Mouse (Mus musculus) kidney, adult 2 months (tissue): ENCODE measurements around the gene D5Ertd579e. TPM values are rescaled to one million over a fixed set of nuclear protein-coding genes. Genes with fewer than 3 reads are reported as not detected.

Experiments
- DNase-seq: peaks from one replicate; pipeline ENCODE4 v3.0.0; 2021
- H3K27ac ChIP-seq: fragments of 200-500 bp; 2 replicates; pipeline ENCODE4 v1.5.1; 2012; ENCODE audit warnings: low read depth, low read length, control low read depth, inconsistent platforms; ENCODE audit not compliant: insufficient read depth
- H3K27me3 ChIP-seq: fragments of 200-500 bp; replicated peaks from 2 replicates; pipeline ENCODE4 v1.6.1; 2012; ENCODE audit warnings: mild to moderate bottlenecking, moderate library complexity, low read length, inconsistent platforms; ENCODE audit not compliant: control insufficient read depth, insufficient read depth
- H3K36me3 ChIP-seq: fragments of 200-500 bp; 2 replicates; pipeline ENCODE4 v1.6.1; 2012; ENCODE audit warnings: mild to moderate bottlenecking, moderate library complexity, low read length, inconsistent platforms; ENCODE audit not compliant: control insufficient read depth, insufficient read depth
- H3K4me1 ChIP-seq: fragments of 200-500 bp; 2 replicates; pipeline ENCODE4 v1.6.1; 2011; ENCODE audit warnings: low read length; ENCODE audit not compliant: control insufficient read depth, insufficient read depth
- H3K4me3 ChIP-seq: fragments of 200-500 bp; 2 replicates; pipeline ENCODE4 v1.5.1; 2011; ENCODE audit warnings: mild to moderate bottlenecking, low read depth, low read length, control low read depth; ENCODE audit not compliant: insufficient read depth
- CTCF ChIP-seq: fragments of 200-500 bp; conservative IDR thresholded peaks from 2 replicates; pipeline ENCODE4 v1.5.1; 2011; ENCODE audit warnings: low read depth, mild to moderate bottlenecking, control low read depth, low read length, moderate library complexity, mixed read lengths; ENCODE audit not compliant: insufficient read depth, insufficient read length
- POLR2A ChIP-seq: fragments of 200-500 bp; IDR thresholded peaks from one replicate; pipeline ENCODE4 v1.6.1; 2011; ENCODE audit warnings: low read depth, low read length, control low read depth
- WGBS: fragments of 180-500 bp; shearing (Covaris S2); methylation state at CpG from one replicate; pipeline ENCODE4 v1.1.7; 2018; 5-methylcytosine and 5-hydroxymethylcytosine counted together
- polyA plus RNA-seq: library from polyadenylated mRNA; depleted of rRNA; stranded (reverse); fragments of >200 nt; gene quantifications from 2 replicates; pipeline ENCODE4 v1.2.3, GENCODE M21; 2012

Gene D5Ertd579e
- polyA plus RNA-seq, 1 experiment = 23.1 TPM

DNA sequence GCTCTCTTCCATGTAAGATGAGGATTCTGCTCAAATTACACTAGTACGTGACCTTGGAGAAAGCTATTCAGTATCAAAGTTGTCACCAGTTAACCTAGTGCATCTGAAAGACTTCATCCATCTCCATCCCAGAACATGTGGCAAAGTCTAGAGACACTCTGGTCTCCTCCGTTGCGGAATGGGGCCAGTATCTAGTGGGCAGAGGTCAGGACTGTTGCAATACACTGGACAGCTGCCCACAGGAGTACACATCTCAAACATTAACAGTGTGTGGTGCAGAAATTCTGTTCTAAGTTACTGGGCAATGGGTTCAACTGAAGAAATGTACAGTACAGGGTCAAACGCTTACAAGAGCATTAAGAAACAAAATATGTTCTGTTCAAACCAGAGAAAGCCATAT lies 127.7 kb downstream of the D5Ertd579e start:
- Histone ChIP-seq H3K27ac (peak overlapping the region; percentile 83), H3K4me3 (no peak overlapping the region), H3K36me3 (no peaks in the 10 kb centered on the region), H3K4me1 (peaks cover 61% of the 10 kb centered on the region), H3K27me3 (no peaks in the 10 kb centered on the region)
- DNase-seq = peak; percentile 94
- TF ChIP-seq POLR2A (no peak), CTCF (no peak)
- WGBS = 33% methylated on average over 4 of the region's 4 CpGs

DNA sequence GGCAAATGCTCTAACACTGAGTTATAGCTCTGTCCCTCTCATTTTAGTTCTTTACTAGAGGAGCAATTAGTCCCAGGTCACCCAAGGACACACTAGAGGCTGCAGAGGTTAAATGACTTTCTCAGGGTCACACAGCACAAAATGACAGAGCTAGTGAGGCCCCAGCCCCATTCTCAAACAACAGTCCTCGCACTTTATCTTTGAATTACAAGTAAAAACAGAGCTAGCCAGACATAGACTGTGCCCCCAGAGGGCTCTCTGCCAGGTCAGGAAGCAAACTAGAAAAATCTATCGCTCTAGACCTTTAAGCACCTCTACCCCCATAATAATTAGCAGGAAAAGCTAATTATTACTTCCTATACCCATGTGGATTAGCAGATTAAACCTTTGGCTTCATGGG lies 128.2 kb downstream of the D5Ertd579e start:
- TF ChIP-seq POLR2A = no peak
- no peak for TF ChIP-seq CTCF
- Histone ChIP-seq H3K27ac (peak overlapping the region; percentile 83), H3K4me1 (peaks cover 61% of the 10 kb centered on the region), H3K27me3 (no peaks in the 10 kb centered on the region), H3K4me3 (no peak overlapping the region), H3K36me3 (no peaks in the 10 kb centered on the region)
- peak; percentile 43 for DNase-seq
- 17% methylated on average over 2 of the region's 2 CpGs for WGBS

GRCm38 (mm10) chr5:36564530-36564929 lies 131.3 kb downstream of the D5Ertd579e start:
- no peak for DNase-seq
- Histone ChIP-seq H3K27me3 (no peaks in the 10 kb centered on the region), H3K4me1 (peaks cover 73% of the 10 kb centered on the region), H3K27ac (no peak overlapping the region), H3K36me3 (no peaks in the 10 kb centered on the region), H3K4me3 (no peak overlapping the region)
- 72% methylated on average over 9 of the region's 9 CpGs for WGBS
- TF ChIP-seq POLR2A (no peak), CTCF (no peak)

DNA sequence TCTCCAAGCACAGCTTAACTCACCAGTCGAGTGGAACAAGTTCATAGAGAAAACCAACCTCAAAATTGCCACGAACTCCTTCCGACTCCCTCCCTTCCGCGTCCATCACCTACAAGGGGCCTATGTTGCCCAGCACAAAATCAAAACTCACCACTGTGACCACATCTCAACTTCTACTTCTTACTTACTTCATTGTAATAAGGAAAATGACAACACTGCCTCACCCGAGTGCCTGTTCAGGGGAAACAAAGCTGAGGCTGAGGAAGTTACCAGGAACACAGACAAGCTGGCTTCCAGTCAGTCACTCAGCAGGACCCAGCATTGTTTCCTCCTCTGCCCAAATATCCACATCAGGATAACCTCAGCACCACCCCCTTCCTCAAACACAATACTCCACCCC lies 132.1 kb downstream of the D5Ertd579e start:
- H3K27ac ChIP-seq = peak overlapping the region; percentile 21

GRCm38 (mm10) chr5:36562791-36563445 lies 132.9 kb downstream of the D5Ertd579e start:
- H3K4me1 ChIP-seq = peaks cover 70% of the 10 kb centered on the region
- peak overlapping the region; percentile 37 for H3K27ac ChIP-seq
- no peak overlapping the region for H3K4me3 ChIP-seq
- TF ChIP-seq POLR2A (no peak), CTCF (no peak)
- no peaks in the 10 kb centered on the region for H3K27me3 ChIP-seq
- DNase-seq = peak; percentile 29
- no peaks in the 10 kb centered on the region for H3K36me3 ChIP-seq
- 78% methylated on average over 10 of the region's 10 CpGs for WGBS

More for the DNA sequence above, 132.1 kb downstream of the D5Ertd579e start:
- no peaks in the 10 kb centered on the region for H3K36me3 ChIP-seq
- no peak overlapping the region for H3K4me3 ChIP-seq
- H3K4me1 ChIP-seq = peaks cover 76% of the 10 kb centered on the region
- TF ChIP-seq CTCF = no peak
- no peak for TF ChIP-seq POLR2A
- WGBS = 75% methylated on average over 6 of the region's 6 CpGs
- no peaks in the 10 kb centered on the region for H3K27me3 ChIP-seq
- no peak for DNase-seq

GRCm38 (mm10) chr5:36561509-36561908 lies 134.3 kb downstream of the D5Ertd579e start:
- Histone ChIP-seq H3K36me3 (no peaks in the 10 kb centered on the region), H3K27ac (peak overlapping the region; percentile 78), H3K4me1 (peaks cover 63% of the 10 kb centered on the region), H3K27me3 (no peaks in the 10 kb centered on the region), H3K4me3 (no peak overlapping the region)
- TF ChIP-seq CTCF (no peak), POLR2A (peak; percentile 22)
- WGBS = 46% methylated on average over 4 of the region's 4 CpGs
- peak; percentile 91 for DNase-seq

GRCm38 (mm10) chr5:36560490-36560889 lies 135.3 kb downstream of the D5Ertd579e start:
- peak overlapping the region; percentile 77; the same call in 1 of the 2 replicates for H3K27ac ChIP-seq
- no peak for TF ChIP-seq POLR2A
- TF ChIP-seq CTCF = no peak
- DNase-seq = no peak
- H3K27me3 ChIP-seq = no peaks in the 10 kb centered on the region
- no peak overlapping the region for H3K4me3 ChIP-seq
- peaks cover 64% of the 10 kb centered on the region for H3K4me1 ChIP-seq
- H3K36me3 ChIP-seq = no peaks in the 10 kb centered on the region
- WGBS = 68% methylated on average over 4 of the region's 4 CpGs
